Mouse (Mus musculus) adrenal gland, adult 8-10 months (tissue): Measurements from ENCODE around the gene Grm7. TPM values are rescaled to one million over a fixed set of nuclear protein-coding genes. Genes with fewer than 3 reads are reported as not detected.

Source experiments
- DNase-seq: peaks from one replicate; pipeline ENCODE4 v3.0.0; 2022
- total RNA-seq, 4 experiments: library from RNA; stranded (reverse); gene quantifications; 2 replicates each; pipeline ENCODE4 v1.2.4; 2022

Grm7 gene
- total RNA-seq, 4 experiments from 2014 or later = 2.0 to 3.8 (median 2.7) TPM

DNA sequence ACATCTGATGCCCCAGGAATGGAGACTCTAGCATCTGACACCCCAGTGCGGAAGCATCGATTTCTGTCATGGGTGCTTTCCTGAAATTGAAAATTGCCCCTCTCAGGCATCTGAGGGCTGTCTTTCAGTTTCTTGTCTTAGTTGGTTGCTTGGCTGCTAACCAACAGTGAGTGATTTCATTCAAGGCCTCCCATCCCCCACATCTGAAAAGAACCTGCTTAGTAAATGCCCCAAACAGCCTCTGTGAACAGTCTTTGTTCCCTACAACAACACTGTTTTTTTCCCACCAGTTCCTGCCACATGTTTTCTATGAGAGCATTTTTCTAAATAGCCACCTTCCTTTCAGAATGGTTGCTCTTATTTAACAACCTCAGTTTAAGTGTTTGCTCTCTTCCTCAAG lies 723.6 kb downstream of the Grm7 start:
- no peak for DNase-seq

GRCm38 (mm10) chr6:111371581-111372349 lies 726.4 kb downstream of the Grm7 start:
- DNase-seq = no peak

GRCm38 (mm10) chr6:111372626-111373380 lies 727.4 kb downstream of the Grm7 start:
- DNase-seq = no peak

DNA sequence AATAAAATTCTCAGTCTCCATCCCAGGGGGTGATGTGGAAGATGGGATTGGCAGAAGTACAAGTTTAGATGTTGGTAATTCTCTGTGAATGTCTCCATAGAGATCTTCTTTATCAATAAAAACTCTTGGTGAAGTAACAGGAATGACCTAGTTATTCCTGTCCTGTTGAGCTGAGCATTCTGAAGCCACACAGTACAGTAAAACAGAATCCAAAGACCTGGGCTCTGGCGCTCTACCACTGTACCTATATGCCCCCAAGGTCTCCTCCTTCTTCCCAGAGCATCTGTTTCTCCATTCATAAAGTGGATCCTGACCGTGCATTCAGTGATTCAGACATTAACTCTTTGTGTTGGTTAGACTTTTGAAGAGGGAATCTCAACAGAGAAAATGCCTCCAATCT lies 735.3 kb downstream of the Grm7 start:
- DNase-seq = no peak

GRCm38 (mm10) chr6:111408750-111409149 lies 763.4 kb downstream of the Grm7 start:
- no peak for DNase-seq

- no peak for DNase-seq
Measured at GRCm38 (mm10) chr6:111424737-111425136, 779.4 kb downstream of the Grm7 start.

GRCm38 (mm10) chr6:111446228-111446627 lies 800.8 kb downstream of the Grm7 start:
- DNase-seq = no peak

GRCm38 (mm10) chr6:111447851-111448250 lies 802.5 kb downstream of the Grm7 start:
- DNase-seq = no peak

DNA sequence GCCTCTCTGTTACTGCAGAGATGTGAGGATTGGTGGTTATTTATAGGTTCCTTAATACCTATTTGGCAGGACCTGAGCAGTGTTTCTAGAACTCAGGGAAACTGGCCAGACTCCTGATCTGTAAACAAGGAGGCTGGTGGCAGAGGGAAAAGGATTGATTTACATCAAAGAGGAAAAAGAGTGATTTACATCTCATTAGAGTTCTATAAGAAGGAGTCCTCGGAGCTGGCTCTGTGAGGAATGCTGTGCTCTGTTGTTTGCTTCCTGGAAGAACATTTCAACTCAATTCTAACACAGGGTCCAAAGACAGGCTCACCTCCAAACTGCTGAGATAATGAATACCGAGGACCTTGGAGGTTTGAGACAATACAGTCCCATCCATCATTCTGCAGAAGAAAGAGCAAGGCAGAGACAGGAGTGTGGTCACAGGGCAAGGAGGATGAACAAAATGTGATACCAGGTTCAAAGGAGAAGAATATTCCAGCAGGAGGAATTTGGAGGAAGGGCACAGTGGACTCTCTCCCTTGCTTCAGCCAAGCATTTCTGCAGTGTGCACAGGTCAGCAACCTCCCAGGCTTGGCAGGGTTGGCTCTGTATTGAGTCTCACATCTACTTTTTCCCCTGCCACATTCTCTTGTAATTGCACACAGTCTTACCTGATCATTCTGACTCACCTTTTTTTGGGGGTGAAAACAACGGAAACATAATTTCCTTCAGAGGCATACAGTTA lies 803.8 kb downstream of the Grm7 start:
- DNase-seq = no peak

DNA sequence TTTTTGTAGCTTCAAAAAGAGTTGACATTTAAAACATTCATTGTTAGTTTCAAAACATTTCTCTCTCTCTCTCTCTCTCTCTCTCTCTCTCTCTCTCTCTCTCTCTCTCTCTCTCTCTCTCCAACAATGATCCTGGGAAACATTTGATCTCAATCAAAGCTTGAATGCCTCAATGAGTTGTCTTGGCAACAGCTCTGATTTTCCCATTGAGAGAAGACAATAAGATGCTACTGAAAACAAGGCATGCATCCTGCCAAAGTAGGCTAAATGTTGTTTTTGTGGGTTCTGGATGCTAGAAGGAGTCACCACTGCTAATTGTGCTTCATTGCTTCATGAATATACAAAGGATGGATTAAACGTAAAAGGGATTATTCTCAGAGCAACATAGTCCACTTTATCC lies 836.5 kb downstream of the Grm7 start:
- no peak for DNase-seq

- DNase-seq = no peak
Measured at GRCm38 (mm10) chr6:111486081-111486480, 840.7 kb downstream of the Grm7 start.

DNA sequence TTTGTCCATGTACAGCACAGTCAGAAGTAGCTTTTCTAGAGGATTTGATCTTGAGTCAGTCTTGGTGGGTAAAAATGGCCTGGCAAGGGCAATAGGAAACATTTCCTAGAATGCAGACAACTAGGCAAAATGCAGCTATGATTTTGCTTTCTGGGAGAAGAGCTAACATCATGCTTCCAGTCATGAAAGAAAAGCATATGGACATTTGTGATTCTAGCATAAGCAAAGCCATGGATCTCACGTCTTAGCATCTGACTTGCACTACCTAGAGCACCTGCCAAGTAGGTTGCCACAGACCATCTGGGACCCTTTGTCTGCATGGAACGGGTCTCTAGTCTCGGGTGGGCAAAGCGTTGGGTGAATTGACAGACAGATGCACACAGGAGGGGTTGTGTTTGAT lies 842.2 kb downstream of the Grm7 start:
- no peak for DNase-seq

DNA sequence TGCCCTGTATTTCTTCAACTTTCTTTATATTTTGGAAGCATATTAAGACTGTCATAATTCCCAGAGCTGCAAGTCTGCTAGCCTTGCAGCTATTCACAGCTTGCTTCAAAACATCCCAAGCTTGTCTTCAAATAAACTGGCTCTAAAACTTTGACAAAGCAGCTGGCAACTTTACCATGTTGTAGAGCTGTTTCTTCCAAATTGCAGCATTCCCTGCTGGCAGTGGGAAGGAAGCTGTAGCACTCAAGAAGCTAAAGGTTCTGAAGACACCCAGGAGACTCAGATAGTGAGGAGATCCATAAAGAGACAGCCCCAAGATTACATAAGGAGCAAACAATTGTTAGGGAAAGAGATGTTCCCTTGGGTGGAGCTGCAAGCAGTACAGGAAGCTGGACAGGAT lies 846.8 kb downstream of the Grm7 start:
- DNase-seq = no peak

- DNase-seq = no peak
Measured at GRCm38 (mm10) chr6:111499542-111499941, 854.2 kb downstream of the Grm7 start.

GRCm38 (mm10) chr6:111510768-111511459 lies 865.5 kb downstream of the Grm7 start:
- no peak for DNase-seq

GRCm38 (mm10) chr6:111512359-111512758 lies 867.0 kb downstream of the Grm7 start:
- DNase-seq = no peak

GRCm38 (mm10) chr6:111521229-111521628 lies 875.8 kb downstream of the Grm7 start:
- DNase-seq = no peak

- no peak for DNase-seq
Measured at GRCm38 (mm10) chr6:111522122-111522521, 876.7 kb downstream of the Grm7 start.

GRCm38 (mm10) chr6:111529985-111530384 lies 884.6 kb downstream of the Grm7 start:
- DNase-seq = peak; percentile 1

- DNase-seq = no peak
Measured at GRCm38 (mm10) chr6:111558588-111558987, 913.2 kb downstream of the Grm7 start.

DNA sequence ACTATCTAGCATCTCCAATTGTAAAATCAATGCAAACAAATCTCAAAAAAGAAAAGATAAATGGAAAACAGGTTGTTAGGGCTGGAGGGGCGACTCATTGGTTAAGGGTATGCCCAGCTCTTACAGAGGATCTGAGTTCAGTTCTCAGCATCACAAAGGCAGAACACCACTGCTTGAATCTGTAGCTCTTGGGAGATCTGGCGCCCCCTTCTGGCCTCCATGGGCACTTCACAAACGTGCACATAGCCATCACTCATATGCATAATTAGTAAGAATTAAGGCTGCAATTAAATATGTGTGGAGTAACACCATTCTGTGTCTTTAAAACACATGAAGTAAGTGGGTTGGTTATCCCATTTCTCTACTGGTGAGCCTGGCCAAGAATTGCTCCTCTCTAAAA lies 914.1 kb downstream of the Grm7 start:
- no peak for DNase-seq

- no peak for DNase-seq
Measured at GRCm38 (mm10) chr6:111561347-111561746, 916.0 kb downstream of the Grm7 start.
